Mouse (Mus musculus) thymus, postnatal 25 days (tissue): ENCODE measurements around the gene Rad23a.
"Not testable (repeated sequence)": the region's sequence is repeated elsewhere in the genome, so short reads cannot be mapped to it uniquely, and the experiment has no call there.

Experiments
- DNase-seq: peaks from one replicate; pipeline ENCODE4 v3.0.0; 2022

Rad23a gene

DNA sequence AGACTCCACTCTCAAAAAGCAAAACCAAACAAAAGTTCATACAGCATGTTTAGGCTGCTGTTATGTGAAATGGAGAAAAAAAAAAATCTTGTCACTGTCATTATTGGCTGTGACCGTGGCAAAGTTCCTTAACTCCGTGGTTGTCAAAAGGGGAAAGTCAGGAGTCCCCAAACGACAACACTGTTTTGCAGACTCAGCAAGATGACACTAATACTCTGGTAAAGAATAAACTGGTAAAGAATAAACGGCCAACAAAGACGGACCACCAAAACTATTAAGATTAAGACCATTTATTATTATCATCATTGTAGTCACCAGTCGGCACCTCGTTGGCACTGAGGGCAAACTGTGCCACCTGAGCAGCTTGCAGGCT is 604 bp downstream of the Rad23a start:
- no peak for DNase-seq

- no peak for DNase-seq
These were observed 1.1 kb downstream of the Rad23a start for GRCm38 (mm10) chr8:84839411-84839810.

DNA sequence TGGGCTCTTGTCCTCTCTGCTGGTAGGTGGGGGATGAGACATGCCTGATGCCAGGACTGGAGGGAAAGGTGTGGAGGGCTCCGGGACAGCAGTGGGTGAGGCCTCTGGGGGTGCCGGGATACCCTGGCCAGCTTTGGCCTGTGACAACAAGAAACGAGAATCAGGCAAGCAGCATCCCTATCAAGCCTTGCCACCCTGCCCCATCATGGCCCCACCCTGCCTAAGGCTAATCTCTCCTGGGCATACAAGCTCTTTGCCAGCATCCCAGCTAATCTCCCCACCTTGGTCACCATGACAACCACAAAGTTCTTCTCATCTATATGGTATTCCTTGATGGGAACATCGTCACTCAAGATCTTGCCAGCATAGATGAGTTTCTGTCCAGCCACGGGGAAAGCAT is 2.0 kb downstream of the Rad23a start:
- DNase-seq = no peak

- DNase-seq = no peak
These were observed 2.5 kb downstream of the Rad23a start for GRCm38 (mm10) chr8:84837912-84838470.

- no peak for DNase-seq
These were observed 3.1 kb downstream of the Rad23a start for GRCm38 (mm10) chr8:84837149-84837911.

- DNase-seq = no peak
These were observed 5.3 kb downstream of the Rad23a start for GRCm38 (mm10) chr8:84834866-84835855.

DNA sequence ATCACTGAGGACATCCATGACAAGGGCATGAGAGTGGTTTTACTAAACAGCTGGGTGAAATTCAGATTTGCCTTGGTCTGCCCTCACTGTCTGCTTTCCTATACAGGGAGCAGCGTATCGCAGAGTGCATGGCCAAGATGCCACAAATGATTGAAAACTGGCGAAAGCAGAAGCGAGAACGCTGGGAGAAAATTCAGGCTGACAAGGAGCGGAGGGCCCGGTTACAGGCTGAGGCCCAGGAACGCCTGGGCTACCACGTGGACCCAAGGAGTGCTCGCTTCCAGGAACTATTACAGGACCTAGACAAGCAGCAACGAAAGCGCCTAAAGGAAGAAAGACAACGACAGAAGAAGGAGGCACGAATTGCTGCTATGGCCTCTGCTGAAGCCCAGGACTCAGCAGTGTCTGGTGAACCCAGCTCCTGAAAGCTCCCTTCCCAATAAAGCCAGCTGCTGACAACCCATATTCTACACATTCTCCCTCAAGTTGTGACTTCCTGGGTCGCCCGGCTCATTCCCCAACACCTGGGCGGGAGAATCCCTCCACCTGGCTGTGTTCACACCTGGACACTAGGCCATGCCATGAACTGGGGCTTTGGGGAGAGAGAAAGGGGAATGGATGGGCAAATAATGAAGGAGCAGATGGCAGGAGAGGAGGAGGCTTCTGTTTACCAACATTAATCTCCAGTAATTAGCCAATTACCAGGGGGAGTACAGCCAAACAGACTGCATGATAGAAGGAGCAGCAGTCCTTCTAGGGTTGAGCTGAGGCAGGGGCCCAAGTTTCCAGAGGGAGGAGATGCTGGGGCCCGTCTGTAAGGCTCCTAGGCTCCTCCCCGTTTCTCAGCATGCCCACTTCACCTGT is 6.2 kb downstream of the Rad23a start:
- no peak for DNase-seq

- DNase-seq = no peak
These were observed 7.4 kb downstream of the Rad23a start for GRCm38 (mm10) chr8:84832759-84833742.

GRCm38 (mm10) chr8:84832034-84832717 is 8.3 kb downstream of the Rad23a start:
- DNase-seq = peak; percentile 87

- peak; percentile 50 for DNase-seq
These were observed 9.0 kb downstream of the Rad23a start, which contains the start of gene Gadd45gip1 for GRCm38 (mm10) chr8:84831490-84831889. Gene Gadd45gip1 (plus strand): TSS chr8:84831522.

- DNase-seq = not testable (repeated sequence)
These were observed 13.9 kb downstream of the Rad23a start for GRCm38 (mm10) chr8:84826518-84826917.

DNA sequence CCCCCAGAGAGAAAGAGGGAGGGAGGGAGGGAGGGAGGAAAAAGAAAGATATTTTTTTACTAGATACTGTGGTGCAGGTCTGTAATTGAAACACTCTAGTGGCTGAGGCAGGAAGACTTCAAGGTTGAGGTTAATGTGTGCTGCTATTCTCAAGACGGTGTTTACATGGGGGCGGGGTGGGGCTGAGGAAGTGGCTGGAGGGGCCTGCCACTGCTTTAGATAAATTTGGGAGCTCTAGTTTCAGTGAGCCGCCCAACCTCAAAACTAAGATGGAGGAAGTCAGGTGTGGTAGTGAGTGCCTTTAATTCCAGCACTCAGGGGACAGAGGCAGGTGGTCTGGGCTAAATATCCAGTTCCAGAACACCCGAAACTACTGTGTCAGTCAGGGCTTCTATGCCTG is 14.8 kb downstream of the Rad23a start:
- peak; percentile 53 for DNase-seq

GRCm38 (mm10) chr8:84823653-84824052 is 16.8 kb downstream of the Rad23a start:
- DNase-seq = peak; percentile 68

DNA sequence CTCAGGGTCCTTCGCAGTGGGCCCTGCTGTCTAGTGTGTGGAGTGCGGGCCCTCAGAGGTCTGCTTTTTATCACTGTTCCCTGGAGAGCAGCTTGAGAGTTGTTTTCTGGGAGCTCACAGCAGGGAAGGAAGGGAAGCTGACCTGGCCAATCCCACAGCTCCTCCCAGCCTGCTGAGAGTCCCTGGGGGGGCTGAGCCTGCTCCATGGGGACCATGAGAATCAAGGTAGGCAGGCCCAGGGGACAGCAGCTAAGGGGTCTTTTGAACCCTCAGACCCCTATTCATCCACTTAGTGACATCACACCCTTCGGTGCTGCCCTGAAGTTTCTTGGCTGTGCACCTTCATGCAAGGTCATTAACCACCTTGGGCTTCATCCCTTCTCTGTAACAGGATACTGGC is 17.7 kb downstream of the Rad23a start, which contains the start of gene Dand5:
Gene Dand5 (minus strand): TSS at position 101 of the 400 bp plus-strand sequence.
- DNase-seq = no peak

DNA sequence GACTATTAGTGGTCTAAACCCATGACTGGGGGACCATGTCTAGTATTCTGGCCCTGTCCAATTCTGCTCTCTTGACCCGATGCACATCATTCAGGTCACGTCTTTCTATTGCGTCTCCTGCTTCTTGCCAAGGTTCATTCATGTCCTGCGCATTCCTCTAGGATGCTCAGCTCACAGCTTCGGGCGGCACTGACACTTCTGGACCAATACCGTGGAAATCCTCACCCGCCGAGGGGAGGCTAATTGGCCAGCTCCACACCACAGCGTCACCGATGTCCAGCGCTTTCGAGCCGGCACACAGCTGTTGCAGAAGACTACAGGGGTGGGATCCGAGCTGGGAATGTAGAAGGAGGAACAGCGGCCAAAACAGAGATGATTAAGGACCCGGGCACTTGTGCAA is 24.3 kb downstream of the Rad23a start:
- DNase-seq = no peak

DNA sequence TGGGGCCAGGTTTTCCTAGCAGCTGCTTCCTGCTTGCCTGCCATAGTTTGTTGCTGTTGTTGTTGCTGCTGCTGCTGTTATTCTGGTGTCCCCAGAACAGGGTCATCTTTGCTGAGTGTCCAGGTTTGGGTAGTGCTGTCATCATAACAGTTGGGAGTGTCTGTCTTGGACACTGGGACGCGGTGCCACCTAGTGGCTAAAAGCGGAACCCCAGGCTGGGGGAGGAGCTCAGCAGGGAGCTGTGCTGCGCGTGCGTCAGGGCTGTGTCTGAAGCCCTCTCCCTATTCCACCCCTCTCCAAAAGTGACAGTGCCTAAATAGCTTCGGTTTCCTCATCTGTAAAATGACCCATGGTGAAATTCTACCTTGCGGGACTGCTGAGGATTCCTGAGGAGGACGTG is 24.9 kb downstream of the Rad23a start:
- peak; percentile 94 for DNase-seq

DNA sequence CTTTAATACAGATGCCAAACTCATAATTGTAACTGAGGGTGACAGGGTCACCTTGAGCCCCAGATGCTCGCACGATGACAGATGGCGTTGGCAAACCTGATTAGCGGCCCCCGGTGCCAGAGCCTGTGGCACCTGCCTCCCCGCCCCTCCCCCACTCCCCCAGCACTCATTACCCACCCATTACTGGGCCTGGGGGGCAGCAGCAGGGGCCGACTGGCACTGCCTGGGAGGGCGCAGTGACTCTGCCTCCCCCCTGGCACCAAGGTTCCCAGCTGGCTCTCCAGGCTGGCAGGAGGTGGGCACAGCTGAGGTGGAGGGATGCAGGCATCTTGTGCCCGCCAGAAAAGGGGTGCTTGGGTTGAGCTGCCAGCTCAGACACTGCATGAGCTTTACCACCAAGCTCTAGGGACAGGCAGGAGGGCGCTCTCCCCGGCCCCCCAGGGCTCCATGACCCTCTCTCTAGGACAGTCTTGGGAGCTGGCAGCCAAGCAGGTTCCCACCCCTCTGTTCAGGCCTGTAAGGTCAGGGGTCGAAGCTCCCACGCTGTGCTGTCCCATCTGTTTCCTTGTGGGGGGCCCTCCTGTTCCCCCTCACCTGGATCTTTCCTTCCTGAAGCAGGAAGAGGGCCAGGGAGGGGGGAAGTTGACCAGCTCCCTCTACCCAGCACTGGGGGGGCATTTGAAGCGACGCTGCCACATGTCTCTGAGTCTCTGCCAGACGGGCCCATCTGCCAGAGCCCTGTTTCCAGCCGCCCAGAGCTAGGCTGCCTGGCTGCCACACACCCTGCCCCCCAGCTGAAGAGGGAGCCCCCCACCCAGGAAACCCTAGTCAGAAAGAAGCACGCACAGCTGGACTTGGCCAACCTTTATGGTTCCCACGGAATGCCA is 25.7 kb downstream of the Rad23a start:
- DNase-seq = no peak

GRCm38 (mm10) chr8:84814240-84814554 is 26.3 kb downstream of the Rad23a start:
- no peak for DNase-seq

GRCm38 (mm10) chr8:84813830-84814229 is 26.6 kb downstream of the Rad23a start:
- no peak for DNase-seq

DNA sequence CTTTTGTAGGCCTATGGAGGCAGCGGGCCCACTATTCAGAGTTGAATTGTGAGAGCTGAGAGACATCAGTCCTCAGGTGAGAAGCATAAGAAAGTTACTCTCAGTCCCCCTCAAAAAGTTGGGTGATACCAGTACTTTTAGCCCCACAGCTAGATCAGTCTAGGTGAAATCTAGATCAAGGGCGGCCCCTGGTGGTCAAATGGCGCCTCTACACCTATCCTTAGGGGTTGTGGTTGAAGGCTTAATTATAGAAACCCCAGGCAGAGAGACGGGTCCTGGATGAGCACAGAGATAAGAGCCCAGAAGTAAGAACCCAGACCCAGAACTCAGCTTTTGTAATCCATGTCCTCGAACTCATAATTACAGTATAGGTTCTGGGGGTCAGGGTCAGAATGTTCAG is 27.4 kb downstream of the Rad23a start:
- peak; percentile 80 for DNase-seq
